Mouse (Mus musculus) thymus, adult 2 months (tissue): Measurements from ENCODE around the gene Sspo.

Experiments used
- CTCF ChIP-seq: fragments of 200-500 bp; IDR thresholded peaks from 2 replicates; pipeline ENCODE4 v1.5.1; 2012; ENCODE audit warnings: mild to moderate bottlenecking, control low read depth, low read length, moderate library complexity, borderline replicate concordance; ENCODE audit not compliant: control insufficient read depth, poor library complexity, insufficient read depth; ENCODE audit errors: extremely low read depth
- POLR2A ChIP-seq: fragments of 200-500 bp; IDR thresholded peaks from 2 replicates; pipeline ENCODE4 v1.6.1; 2012; ENCODE audit warnings: mild to moderate bottlenecking, low read length, control low read depth, moderate library complexity; ENCODE audit not compliant: control insufficient read depth, poor library complexity, insufficient read depth; ENCODE audit errors: extremely low read depth

GRCm38 (mm10) chr6:48435111-48435510 lies 12.9 kb upstream of the Sspo start:
- TF ChIP-seq POLR2A (no peak), CTCF (no peak)
